Mouse (Mus musculus) bone marrow, adult 2 months (tissue): ENCODE measurements around the gene Arhgap22.

Source experiments
- CTCF ChIP-seq: fragments of 200-500 bp; IDR thresholded peaks from 2 replicates; pipeline ENCODE4 v1.5.1; 2011; ENCODE audit warnings: low read length, control low read depth; ENCODE audit not compliant: control insufficient read depth, insufficient read depth
- POLR2A ChIP-seq: fragments of 200-500 bp; IDR thresholded peaks from 2 replicates; pipeline ENCODE4 v1.6.1; 2011; ENCODE audit warnings: low read depth, mild to moderate bottlenecking, control low read depth, low read length, borderline replicate concordance; ENCODE audit not compliant: control insufficient read depth

- TF ChIP-seq POLR2A (no peak), CTCF (no peak)
These were observed 33.7 kb upstream of the Arhgap22 start for GRCm38 (mm10) chr14:33180102-33180501.
